Mouse (Mus musculus) cortical plate, adult 2 months (tissue): ENCODE measurements around the gene Ncaph. TPM values are rescaled to one million over a fixed set of nuclear protein-coding genes. Genes with fewer than 3 reads are reported as not detected.
"Not testable (repeated sequence)": the region's sequence is repeated elsewhere in the genome, so short reads cannot be mapped to it uniquely, and the experiment has no call there.

Source experiments
- H3K27ac ChIP-seq: fragments of 200-500 bp; 2 replicates; pipeline ENCODE4 v1.5.1; 2012; ENCODE audit warnings: low read length, control low read depth, inconsistent platforms; ENCODE audit not compliant: insufficient read depth
- H3K4me1 ChIP-seq: fragments of 200-500 bp; 2 replicates; pipeline ENCODE4 v1.6.1; 2011; ENCODE audit warnings: low read length; ENCODE audit not compliant: control insufficient read depth, insufficient read depth
- H3K4me3 ChIP-seq: fragments of 200-500 bp; 2 replicates; pipeline ENCODE4 v1.5.1; 2011; ENCODE audit warnings: mild to moderate bottlenecking, low read length, control low read depth; ENCODE audit not compliant: insufficient read depth
- CTCF ChIP-seq: fragments of 200-500 bp; IDR thresholded peaks from 2 replicates; pipeline ENCODE4 v1.5.1; 2011; ENCODE audit warnings: mild to moderate bottlenecking, control low read depth, low read length; ENCODE audit not compliant: insufficient read depth; ENCODE audit errors: extremely low read depth
- POLR2A ChIP-seq: fragments of 200-500 bp; IDR thresholded peaks from 2 replicates; pipeline ENCODE4 v1.6.1; 2011; ENCODE audit warnings: mild to moderate bottlenecking, low read length, control low read depth; ENCODE audit not compliant: insufficient read depth; ENCODE audit errors: extremely low read depth
- polyA plus RNA-seq: library from polyadenylated mRNA; depleted of rRNA; stranded (reverse); fragments of >200 nt; gene quantifications from 2 replicates; pipeline ENCODE4 v1.2.3, GENCODE M21; 2012

The Ncaph gene
- polyA plus RNA-seq, 1 experiment = 2.2 TPM

GRCm38 (mm10) chr2:127140011-127140410, 6.3 kb upstream of the Ncaph start:
- no peak overlapping the region for H3K27ac ChIP-seq
- TF ChIP-seq CTCF = no peak
- TF ChIP-seq POLR2A = no peak
- no peaks in the 10 kb centered on the region for H3K4me1 ChIP-seq
- no peak overlapping the region for H3K4me3 ChIP-seq

DNA sequence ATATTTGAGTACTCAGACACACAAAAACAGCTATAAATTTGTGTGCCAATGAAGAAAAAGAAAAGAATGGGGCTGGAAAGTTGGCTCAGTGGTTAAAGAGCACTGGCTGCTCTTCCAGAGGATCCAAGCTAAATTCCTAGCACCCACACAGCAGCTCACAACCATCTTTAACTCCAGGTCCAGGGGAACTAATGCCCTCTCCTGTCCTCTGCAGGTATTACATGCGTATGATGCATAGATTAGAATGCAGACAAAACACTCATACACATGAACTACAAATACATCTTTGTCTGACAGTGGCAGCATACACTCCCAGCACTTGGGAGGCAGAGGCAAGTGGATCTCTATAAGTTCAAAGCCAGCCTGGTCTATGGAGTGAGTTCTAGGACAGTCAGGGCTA, 5.9 kb upstream of the Ncaph start:
- Histone ChIP-seq H3K4me3 (no peak overlapping the region), H3K4me1 (no peaks in the 10 kb centered on the region), H3K27ac (no peak overlapping the region)
- TF ChIP-seq CTCF (no peak), POLR2A (no peak)

- TF ChIP-seq POLR2A (no peak), CTCF (no peak)
These were observed 5.3 kb upstream of the Ncaph start for GRCm38 (mm10) chr2:127139094-127139493.

GRCm38 (mm10) chr2:127138449-127138848, 4.7 kb upstream of the Ncaph start:
- no peaks in the 10 kb centered on the region for H3K4me1 ChIP-seq
- H3K4me3 ChIP-seq = no peak overlapping the region
- no peak overlapping the region for H3K27ac ChIP-seq
- TF ChIP-seq CTCF (no peak), POLR2A (no peak)

More at GRCm38 (mm10) chr2:127139094-127139493, 5.3 kb upstream of the Ncaph start:
- Histone ChIP-seq H3K4me1 (no peaks in the 10 kb centered on the region), H3K27ac (no peak overlapping the region), H3K4me3 (no peak overlapping the region)

- H3K4me1 ChIP-seq = no peaks in the 10 kb centered on the region
- H3K4me3 ChIP-seq = no peak overlapping the region
- H3K27ac ChIP-seq = no peak overlapping the region
- TF ChIP-seq CTCF (no peak), POLR2A (no peak)
These were observed 4.2 kb upstream of the Ncaph start for GRCm38 (mm10) chr2:127137838-127138420.

DNA sequence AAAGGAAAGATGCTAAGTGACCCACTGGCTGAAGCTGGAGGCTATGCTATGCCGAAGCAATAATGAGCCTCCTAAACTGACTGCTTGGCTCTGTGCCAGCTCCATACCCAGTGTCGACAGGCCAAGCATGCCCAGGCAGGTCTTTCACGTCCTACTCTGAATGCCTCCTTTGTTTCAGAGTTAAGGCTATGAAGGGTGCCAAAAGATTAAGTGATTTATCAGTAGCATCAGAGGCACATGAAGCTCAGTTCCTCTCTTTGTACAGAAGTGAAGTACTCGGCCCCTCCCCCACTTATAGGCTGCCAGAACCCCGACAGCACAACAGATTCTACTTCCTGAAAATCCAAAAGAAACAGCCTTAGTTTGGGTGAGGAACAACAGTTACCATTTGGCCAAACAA, 3.2 kb upstream of the Ncaph start:
- Histone ChIP-seq H3K4me3 (no peak overlapping the region), H3K4me1 (no peaks in the 10 kb centered on the region), H3K27ac (no peak overlapping the region)
- TF ChIP-seq POLR2A = no peak
- TF ChIP-seq CTCF = no peak

DNA sequence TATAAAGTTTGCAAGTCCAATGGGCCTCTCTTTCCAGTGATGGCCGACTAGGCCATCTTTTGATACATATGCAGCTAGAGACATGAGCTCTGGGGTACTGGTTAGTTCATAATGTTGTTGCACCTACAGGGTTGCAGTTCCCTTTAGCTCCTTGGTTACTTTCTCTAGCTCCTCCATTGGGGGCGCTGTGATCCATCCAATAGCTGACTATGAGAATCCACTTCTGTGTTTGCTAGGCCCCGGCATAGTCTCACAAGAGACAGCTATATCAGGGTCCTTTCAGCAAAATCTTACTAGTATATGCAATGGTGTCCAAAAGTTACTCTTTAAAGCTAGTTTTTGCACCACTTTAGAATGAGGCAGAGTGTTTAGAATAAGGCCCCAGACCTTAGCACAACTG, 1.5 kb upstream of the Ncaph start:
- not testable (repeated sequence) for H3K4me3 ChIP-seq, H3K4me1 ChIP-seq, H3K27ac ChIP-seq

DNA sequence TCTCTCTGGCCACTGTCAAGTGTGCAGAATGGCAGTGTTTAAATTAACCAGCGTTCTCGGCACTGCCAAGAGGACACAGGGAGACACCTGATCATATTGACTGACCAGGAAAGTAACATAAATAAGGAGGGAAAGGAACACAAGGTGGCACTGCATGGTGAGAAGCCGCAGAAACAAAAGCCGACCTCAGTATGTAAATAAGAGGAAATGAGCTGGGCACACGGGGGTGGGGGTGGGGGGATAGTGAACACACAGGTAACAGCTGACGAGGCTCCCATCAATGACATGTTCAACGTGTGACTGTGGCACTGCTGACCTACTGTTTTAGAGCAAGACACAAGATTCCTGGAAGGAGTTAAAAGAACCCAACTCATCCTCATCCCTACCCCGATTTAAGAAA, 2.4 kb downstream of the Ncaph start:
- TF ChIP-seq CTCF (no peak), POLR2A (no peak)

GRCm38 (mm10) chr2:127128926-127129325, 4.8 kb downstream of the Ncaph start:
- no peak for TF ChIP-seq CTCF
- no peak for TF ChIP-seq POLR2A
- Histone ChIP-seq H3K27ac (no peak overlapping the region), H3K4me1 (no peaks in the 10 kb centered on the region), H3K4me3 (no peak overlapping the region)

More for the DNA sequence above, 2.4 kb downstream of the Ncaph start:
- Histone ChIP-seq H3K27ac (no peak overlapping the region), H3K4me3 (no peak overlapping the region), H3K4me1 (no peaks in the 10 kb centered on the region)

GRCm38 (mm10) chr2:127121591-127122235, 12.0 kb downstream of the Ncaph start:
- H3K4me1 ChIP-seq = no peaks in the 10 kb centered on the region
- no peak for TF ChIP-seq CTCF
- peak overlapping the region; percentile 21; the same call in 1 of the 2 replicates for H3K27ac ChIP-seq
- no peak overlapping the region for H3K4me3 ChIP-seq
